Mouse (Mus musculus): ENCODE results near the gene Spint4.
A peak's percentile ranks its signal among the peaks of the same experiment; 100 is the strongest.

Spint4 gene

GRCm38 (mm10) chr2:164734839-164735238, 36.5 kb downstream of the Spint4 start:
- no peak for DNase-seq

- no peak for DNase-seq
Measured at GRCm38 (mm10) chr2:164735446-164735845, 37.1 kb downstream of the Spint4 start.

- DNase-seq: peak; percentile 11
Measured at GRCm38 (mm10) chr2:164737377-164738090, 39.2 kb downstream of the Spint4 start.

GRCm38 (mm10) chr2:164739876-164740275, 41.6 kb downstream of the Spint4 start:
- no peak for DNase-seq

GRCm38 (mm10) chr2:164744987-164745386, 46.7 kb downstream of the Spint4 start:
- DNase-seq: no peak

- peak; percentile 95 for DNase-seq
Measured at GRCm38 (mm10) chr2:164745843-164746479, 47.7 kb downstream of the Spint4 start, which contains the start of the genes Wfdc3 and Dnttip1. Wfdc3 (minus strand) TSS chr2:164745931. Dnttip1 (plus strand) TSS chr2:164745983.

GRCm38 (mm10) chr2:164746693-164747092, 48.4 kb downstream of the Spint4 start:
- DNase-seq: no peak

- no peak for DNase-seq
Measured at GRCm38 (mm10) chr2:164748191-164748590, 49.9 kb downstream of the Spint4 start.

- DNase-seq: no peak
Measured at GRCm38 (mm10) chr2:164748991-164749390, 50.7 kb downstream of the Spint4 start.

Measured in lung, postnatal 10 days (tissue).